Mouse (Mus musculus) adipocyte (in vitro differentiated cells): ENCODE results near the gene Gm13290.
"Not testable (repeated sequence)": the region's sequence is repeated elsewhere in the genome, so short reads cannot be mapped to it uniquely, and the experiment has no call there.

ENCODE experiments used
- DNase-seq: peaks from one replicate; pipeline ENCODE4 v3.0.0-alpha.2; 2016; ENCODE audit warnings: low spot score

Gene Gm13290

DNA sequence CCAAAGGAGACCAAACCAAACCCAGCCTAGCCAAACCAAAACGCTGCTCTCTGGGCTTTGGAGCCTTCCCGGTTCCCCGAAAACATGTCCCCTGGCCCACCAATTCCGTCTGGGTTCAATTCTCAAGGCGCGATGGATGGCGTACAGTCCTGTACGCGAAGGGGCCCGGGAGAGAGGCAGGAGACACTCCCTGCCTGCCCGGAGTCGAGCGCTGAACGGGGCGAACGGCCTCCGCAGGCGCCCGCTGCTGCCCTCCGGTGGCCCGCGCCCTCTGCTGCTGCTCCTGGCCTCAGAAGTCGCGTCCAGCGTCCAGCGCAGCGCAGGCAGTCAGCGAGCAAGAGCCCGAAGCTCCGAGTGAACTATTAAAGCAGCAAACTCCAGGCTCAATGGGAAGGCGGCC, 8.7 kb downstream of the Gm13290 start:
- not testable (repeated sequence) for DNase-seq

DNA sequence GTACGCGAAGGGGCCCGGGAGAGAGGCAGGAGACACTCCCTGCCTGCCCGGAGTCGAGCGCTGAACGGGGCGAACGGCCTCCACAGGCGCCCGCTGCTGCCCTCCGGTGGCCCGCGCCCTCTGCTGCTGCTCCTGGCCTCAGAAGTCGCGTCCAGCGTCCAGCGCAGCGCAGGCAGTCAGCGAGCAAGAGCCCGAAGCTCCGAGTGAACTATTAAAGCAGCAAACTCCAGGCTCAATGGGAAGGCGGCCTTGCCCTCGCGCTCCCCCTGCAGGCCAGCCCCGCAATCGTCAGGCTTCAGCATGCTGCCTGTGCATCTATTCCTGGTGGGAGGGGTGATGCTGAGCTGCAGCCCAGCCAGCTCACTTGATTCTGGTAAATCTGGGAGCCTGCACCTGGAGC, 11.8 kb downstream of the Gm13290 start, which contains the start of gene Gm13276:
Gm13276 (plus strand) TSS at position 301 of the 400 bp plus-strand sequence.
- not testable (repeated sequence) for DNase-seq

DNA sequence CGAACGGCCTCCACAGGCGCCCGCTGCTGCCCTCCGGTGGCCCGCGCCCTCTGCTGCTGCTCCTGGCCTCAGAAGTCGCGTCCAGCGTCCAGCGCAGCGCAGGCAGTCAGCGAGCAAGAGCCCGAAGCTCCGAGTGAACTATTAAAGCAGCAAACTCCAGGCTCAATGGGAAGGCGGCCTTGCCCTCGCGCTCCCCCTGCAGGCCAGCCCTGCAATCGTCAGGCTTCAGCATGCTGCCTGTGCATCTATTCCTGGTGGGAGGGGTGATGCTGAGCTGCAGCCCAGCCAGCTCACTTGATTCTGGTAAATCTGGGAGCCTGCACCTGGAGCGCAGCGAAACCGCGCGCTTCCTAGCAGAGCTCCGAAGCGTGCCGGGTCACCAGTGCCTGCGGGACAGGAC, 14.8 kb downstream of the Gm13290 start, which contains the start of gene Gm13277:
Gm13277 (plus strand) TSS at position 231 of the 400 bp plus-strand sequence.
- DNase-seq: not testable (repeated sequence)

DNA sequence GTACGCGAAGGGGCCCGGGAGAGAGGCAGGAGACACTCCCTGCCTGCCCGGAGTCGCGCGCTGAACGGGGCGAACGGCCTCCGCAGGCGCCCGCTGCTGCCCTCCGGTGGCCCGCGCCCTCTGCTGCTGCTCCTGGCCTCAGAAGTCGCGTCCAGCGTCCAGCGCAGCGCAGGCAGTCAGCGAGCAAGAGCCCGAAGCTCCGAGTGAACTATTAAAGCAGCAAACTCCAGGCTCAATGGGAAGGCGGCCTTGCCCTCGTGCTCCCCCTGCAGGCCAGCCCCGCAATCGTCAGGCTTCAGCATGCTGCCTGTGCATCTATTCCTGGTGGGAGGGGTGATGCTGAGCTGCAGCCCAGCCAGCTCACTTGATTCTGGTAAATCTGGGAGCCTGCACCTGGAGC, 17.6 kb downstream of the Gm13290 start, which contains the start of gene Gm13278:
Gm13278 (plus strand) TSS at position 301 of the 400 bp plus-strand sequence.
- DNase-seq: not testable (repeated sequence)

DNA sequence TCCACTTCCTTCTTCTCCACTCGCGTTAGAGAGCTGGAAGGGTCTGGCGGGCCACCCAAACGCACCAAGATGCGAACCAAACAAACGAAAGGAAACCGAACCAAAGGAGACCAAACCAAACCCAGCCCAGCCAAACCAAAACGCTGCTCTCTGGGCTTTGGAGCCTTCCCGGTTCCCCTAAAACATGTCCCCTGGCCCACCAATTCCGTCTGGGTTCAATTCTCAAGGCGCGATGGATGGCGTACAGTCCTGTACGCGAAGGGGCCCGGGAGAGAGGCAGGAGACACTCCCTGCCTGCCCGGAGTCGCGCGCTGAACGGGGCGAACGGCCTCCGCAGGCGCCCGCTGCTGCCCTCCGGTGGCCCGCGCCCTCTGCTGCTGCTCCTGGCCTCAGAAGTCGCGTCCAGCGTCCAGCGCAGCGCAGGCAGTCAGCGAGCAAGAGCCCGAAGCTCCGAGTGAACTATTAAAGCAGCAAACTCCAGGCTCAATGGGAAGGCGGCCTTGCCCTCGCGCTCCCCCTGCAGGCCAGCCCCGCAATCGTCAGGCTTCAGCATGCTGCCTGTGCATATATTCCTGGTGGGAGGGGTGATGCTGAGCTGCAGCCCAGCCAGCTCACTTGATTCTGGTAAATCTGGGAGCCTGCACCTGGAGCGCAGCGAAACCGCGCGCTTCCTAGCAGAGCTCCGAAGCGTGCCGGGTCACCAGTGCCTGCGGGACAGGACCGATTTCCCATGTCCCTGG, 20.5 kb downstream of the Gm13290 start, which contains the start of gene Gm13275:
Gm13275 (plus strand) TSS at position 552 of the 740 bp plus-strand sequence.
- not testable (repeated sequence) for DNase-seq

DNA sequence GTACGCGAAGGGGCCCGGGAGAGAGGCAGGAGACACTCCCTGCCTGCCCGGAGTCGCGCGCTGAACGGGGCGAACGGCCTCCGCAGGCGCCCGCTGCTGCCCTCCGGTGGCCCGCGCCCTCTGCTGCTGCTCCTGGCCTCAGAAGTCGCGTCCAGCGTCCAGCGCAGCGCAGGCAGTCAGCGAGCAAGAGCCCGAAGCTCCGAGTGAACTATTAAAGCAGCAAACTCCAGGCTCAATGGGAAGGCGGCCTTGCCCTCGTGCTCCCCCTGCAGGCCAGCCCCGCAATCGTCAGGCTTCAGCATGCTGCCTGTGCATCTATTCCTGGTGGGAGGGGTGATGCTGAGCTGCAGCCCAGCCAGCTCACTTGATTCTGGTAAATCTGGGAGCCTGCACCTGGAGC, 23.5 kb downstream of the Gm13290 start, which contains the start of gene Gm13279:
Gm13279 (plus strand) TSS at position 301 of the 400 bp plus-strand sequence.
- not testable (repeated sequence) for DNase-seq

DNA sequence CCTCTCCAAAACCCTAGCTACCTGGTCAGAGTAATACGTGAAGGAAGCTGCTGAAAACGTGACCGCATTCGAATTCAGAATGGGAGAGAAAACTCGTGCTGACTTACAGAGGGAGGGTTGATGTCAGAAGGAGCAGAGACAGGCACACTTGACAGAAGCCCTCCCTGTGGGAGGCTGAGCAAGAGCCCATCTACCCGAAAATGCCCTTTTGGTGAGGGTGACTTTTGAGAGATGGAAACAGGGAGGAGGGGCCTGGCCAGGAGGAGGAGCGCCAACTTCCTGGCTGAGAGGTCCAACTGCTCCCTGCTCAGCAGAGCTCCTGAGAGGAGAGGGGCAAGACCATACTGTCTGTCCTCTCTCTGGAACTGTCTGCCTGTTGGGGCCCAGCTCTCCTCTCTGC, 25.7 kb downstream of the Gm13290 start, which contains the start of gene Gm13285:
Gm13285 (plus strand) TSS at position 301 of the 400 bp plus-strand sequence.
- not testable (repeated sequence) for DNase-seq

DNA sequence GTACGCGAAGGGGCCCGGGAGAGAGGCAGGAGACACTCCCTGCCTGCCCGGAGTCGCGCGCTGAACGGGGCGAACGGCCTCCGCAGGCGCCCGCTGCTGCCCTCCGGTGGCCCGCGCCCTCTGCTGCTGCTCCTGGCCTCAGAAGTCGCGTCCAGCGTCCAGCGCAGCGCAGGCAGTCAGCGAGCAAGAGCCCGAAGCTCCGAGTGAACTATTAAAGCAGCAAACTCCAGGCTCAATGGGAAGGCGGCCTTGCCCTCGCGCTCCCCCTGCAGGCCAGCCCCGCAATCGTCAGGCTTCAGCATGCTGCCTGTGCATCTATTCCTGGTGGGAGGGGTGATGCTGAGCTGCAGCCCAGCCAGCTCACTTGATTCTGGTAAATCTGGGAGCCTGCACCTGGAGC, 29.3 kb downstream of the Gm13290 start, which contains the start of gene Gm13287:
Gm13287 (plus strand) TSS at position 301 of the 400 bp plus-strand sequence.
- not testable (repeated sequence) for DNase-seq

DNA sequence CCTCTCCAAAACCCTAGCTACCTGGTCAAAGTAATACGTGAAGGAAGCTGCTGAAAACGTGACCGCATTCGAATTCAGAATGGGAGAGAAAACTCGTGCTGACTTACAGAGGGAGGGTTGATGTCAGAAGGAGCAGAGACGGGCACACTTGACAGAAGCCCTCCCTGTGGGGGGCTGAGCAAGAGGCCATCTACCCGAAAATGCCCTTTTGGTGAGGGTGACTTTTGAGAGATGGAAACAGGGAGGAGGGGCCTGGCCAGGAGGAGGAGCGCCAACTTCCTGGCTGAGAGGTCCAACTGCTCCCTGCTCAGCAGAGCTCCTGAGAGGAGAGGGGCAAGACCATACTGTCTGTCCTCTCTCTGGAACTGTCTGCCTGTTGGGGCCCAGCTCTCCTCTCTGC, 31.6 kb downstream of the Gm13290 start, which contains the start of gene Gm13288:
Gm13288 (plus strand) TSS at position 301 of the 400 bp plus-strand sequence.
- not testable (repeated sequence) for DNase-seq

DNA sequence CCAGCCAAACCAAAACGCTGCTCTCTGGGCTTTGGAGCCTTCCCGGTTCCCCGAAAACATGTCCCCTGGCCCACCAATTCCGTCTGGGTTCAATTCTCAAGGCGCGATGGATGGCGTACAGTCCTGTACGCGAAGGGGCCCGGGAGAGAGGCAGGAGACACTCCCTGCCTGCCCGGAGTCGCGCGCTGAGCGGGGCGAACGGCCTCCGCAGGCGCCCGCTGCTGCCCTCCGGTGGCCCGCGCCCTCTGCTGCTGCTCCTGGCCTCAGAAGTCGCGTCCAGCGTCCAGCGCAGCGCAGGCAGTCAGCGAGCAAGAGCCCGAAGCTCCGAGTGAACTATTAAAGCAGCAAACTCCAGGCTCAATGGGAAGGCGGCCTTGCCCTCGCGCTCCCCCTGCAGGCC, 32.1 kb downstream of the Gm13290 start:
- DNase-seq: not testable (repeated sequence)

DNA sequence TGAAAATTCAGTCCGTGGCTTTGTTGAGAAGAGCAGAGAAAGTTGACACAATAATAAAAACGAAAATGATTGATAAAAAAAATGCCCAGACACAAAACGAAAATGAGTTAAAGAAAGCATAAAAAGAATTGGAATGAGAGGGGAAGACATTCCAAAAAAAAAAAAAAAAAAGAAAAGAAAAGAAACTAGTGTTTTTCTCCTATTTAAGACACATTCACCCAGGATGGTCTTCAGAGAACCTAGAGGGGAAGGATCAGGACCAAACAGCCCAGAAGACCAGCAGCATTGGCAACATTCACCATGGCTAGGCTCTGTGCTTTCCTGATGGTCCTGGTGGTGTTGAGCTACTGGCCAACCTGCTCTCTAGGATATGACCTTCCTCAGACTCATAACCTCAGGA, 42.3 kb downstream of the Gm13290 start, which contains the start of gene Ifna7:
Ifna7 (plus strand) TSS at position 301 of the 400 bp plus-strand sequence.
- no peak for DNase-seq

DNA sequence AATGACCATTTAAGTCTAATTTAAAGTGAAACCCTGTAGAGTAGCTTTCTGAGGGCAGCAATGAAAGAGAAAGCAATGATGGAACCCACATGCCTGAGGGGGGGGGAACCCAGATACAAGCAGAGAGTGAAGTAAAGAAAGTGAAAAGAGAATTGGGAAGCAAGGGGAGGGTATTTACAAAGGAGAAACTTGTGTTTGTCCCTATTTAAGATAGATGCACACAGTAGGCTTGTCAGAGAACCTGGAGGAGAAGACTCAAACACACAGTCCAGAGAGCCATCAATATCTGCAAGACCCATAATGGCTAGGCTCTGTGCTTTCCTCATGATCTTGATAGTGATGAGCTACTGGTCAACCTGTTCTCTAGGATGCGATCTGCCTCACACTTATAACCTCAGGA, 46.0 kb downstream of the Gm13290 start, which contains the start of gene Ifna11:
Ifna11 (plus strand) TSS at position 301 of the 400 bp plus-strand sequence.
- no peak for DNase-seq

DNA sequence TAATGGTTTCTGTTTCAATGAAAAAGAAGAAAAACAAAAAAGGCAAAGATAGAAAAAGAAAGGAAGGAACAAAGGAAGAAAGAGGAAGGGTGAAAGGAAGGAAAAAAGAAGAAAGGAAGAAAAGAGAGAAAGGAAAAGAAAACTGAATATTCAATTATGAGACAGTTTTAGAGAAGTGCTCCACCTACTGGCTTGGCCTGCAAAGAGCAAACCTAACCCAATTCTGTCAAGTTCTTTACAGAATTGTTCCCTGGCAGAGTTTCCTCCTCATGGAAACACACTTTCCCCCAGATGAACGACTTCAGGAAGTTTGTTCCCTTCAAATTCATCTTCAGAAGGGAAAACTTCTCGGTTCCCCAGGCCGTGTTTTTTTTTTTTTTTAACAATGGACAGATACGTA, 49.4 kb downstream of the Gm13290 start:
- peak; percentile 27 for DNase-seq
